Mouse (Mus musculus): ENCODE data around the gene Fbxo3.

DNA sequence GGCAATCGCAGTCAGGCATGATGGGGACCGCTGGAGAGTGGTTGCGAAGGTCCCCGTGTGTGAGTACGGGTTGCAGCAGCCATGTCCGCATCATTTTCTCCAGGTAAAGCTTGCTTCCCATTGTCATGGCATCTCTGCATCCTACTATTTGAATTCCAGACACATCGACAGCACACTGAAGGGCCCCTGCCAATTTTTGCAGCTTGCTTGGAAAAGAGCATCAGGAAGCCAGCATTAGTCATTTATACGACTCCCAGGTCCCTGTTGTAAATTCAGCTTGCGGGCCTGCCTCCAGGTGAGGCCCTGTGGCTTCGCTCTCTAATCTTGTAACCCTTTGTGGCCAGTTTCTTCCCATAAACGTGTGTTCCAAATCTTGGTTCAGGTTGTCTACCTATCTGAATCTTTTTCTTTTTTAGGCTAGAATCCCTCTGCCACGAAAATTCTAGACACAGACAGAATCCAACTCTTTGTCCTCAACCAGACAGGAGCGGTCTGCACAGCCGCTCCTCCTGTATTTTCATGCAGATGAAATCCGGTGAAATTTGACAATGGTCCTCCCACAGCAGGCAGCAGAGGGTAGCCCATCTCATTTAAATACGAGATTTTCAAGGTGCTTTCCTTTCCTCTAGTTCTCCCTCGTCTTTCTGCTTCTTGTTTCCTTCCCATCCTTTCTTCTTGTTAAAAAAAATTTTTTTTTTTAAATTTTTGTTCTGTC lies 34.7 kb upstream of the Fbxo3 start:
- TF ChIP-seq CTCF (IDR thresholded peaks at IDR 0.05; ENCODE audit: control insufficient read depth, insufficient read depth, insufficient read length) = no peak
- TF ChIP-seq MAX (IDR thresholded peaks at IDR 0.05) = no peak
- no peak for TF ChIP-seq FOSL1 (IDR thresholded peaks at IDR 0.05; ENCODE audit: insufficient read depth, low read length, poor library complexity, severe bottlenecking)
- no peak for TF ChIP-seq USF1 (IDR thresholded peaks at IDR 0.05; ENCODE audit: low read depth)

All from C2C12 (cell line).